Mouse (Mus musculus) neural tube, embryonic 15.5 days (tissue): ENCODE results near the gene Tfec. TPM values are rescaled to one million over a fixed set of nuclear protein-coding genes. Genes with fewer than 3 reads are reported as not detected.

Experiments
- ATAC-seq: fragments of 200-750 bp; cut with Nextera tagmentation; 2 replicates; pipeline ENCODE4 v1.8.0; 2017; ENCODE audit warnings: mild to moderate bottlenecking, moderate TSS enrichment, moderate library complexity; ENCODE audit not compliant: low FRiP score
- H3K27ac ChIP-seq: fragments of 300-500 bp; sonication (generic); replicated peaks from 2 replicates; pipeline ENCODE4 v1.5.1; 2015; ENCODE audit warnings: mild to moderate bottlenecking, inconsistent platforms
- H3K27me3 ChIP-seq: fragments of 300-500 bp; sonication (generic); replicated peaks from 2 replicates; pipeline ENCODE4 v1.6.1; 2015; ENCODE audit warnings: inconsistent platforms
- H3K36me3 ChIP-seq: fragments of 300-500 bp; sonication (generic); 2 replicates; pipeline ENCODE4 v1.6.1; 2015; ENCODE audit warnings: inconsistent platforms
- H3K4me1 ChIP-seq: fragments of 300-500 bp; sonication (generic); 2 replicates; pipeline ENCODE4 v1.6.1; 2015; ENCODE audit warnings: inconsistent platforms
- H3K4me2 ChIP-seq: fragments of 300-500 bp; sonication (generic); 2 replicates; pipeline ENCODE4 v1.6.1; 2015; ENCODE audit warnings: inconsistent platforms, mild to moderate bottlenecking, moderate library complexity
- H3K4me3 ChIP-seq: fragments of 300-500 bp; sonication (generic); replicated peaks from 2 replicates; pipeline ENCODE4 v1.5.1; 2015; ENCODE audit warnings: mild to moderate bottlenecking, inconsistent platforms
- H3K9ac ChIP-seq: fragments of 300-500 bp; sonication (generic); replicated peaks from 2 replicates; pipeline ENCODE4 v1.6.1; 2015; ENCODE audit warnings: mild to moderate bottlenecking, inconsistent platforms
- H3K9me3 ChIP-seq: fragments of 300-500 bp; sonication (generic); replicated peaks from 2 replicates; pipeline ENCODE4 v1.6.1; 2016; ENCODE audit warnings: inconsistent platforms
- WGBS: fragments of 180-500 bp; shearing (Covaris S2); methylation state at CpG from one replicate; pipeline ENCODE4 v1.1.7; 2015; ENCODE audit warnings: mixed read lengths; 5-methylcytosine and 5-hydroxymethylcytosine counted together
- polyA plus RNA-seq: library from polyadenylated mRNA; unstranded; fragments of >200 nt; fragmentation: Nextera tagmentation; extraction: Ambion mirVana; gene quantifications from 2 replicates; pipeline ENCODE4 v1.2.1, GENCODE M21; 2015

Tfec gene
- 0.56 and 1.5 TPM in 2 replicates for polyA plus RNA-seq

GRCm38 (mm10) chr6:16898251-16898862 is at the start of gene Tfec:
Gene Tfec, minus strand, starts transcription at chr6:16898441.
- no peak within 1 kb of the TSS for H3K27ac ChIP-seq
- no peaks in the 10 kb centered on the region for H3K9me3 ChIP-seq
- H3K4me2 ChIP-seq: no peak within 1 kb of the TSS
- no peak within 1 kb of the TSS for H3K9ac ChIP-seq
- no peak for ATAC-seq
- H3K4me3 ChIP-seq: no peak within 1 kb of the TSS
- H3K36me3 ChIP-seq: no peaks in the 10 kb centered on the region
- 89% methylated on average over 7 of the region's 7 CpGs for WGBS
- H3K27me3 ChIP-seq: no peaks in the 10 kb centered on the region
- H3K4me1 ChIP-seq: no peaks in the 10 kb centered on the region

- H3K4me3 ChIP-seq: no peak overlapping the region
- no peak for ATAC-seq
These were observed 49.6 kb upstream of the Tfec start for GRCm38 (mm10) chr6:16947837-16948236.

GRCm38 (mm10) chr6:16943513-16943912 is 45.3 kb upstream of the Tfec start:
- no peak overlapping the region for H3K4me3 ChIP-seq
- no peaks in the 10 kb centered on the region for H3K27me3 ChIP-seq
- H3K9ac ChIP-seq: no peak overlapping the region
- H3K36me3 ChIP-seq: no peaks in the 10 kb centered on the region
- H3K4me1 ChIP-seq: no peaks in the 10 kb centered on the region
- no peak overlapping the region for H3K4me2 ChIP-seq
- no peak overlapping the region for H3K27ac ChIP-seq
- ATAC-seq: no peak
- H3K9me3 ChIP-seq: no peaks in the 10 kb centered on the region
- 90% methylated on average over 3 of the region's 3 CpGs for WGBS

More at GRCm38 (mm10) chr6:16947837-16948236, 49.6 kb upstream of the Tfec start:
- no peak overlapping the region for H3K9ac ChIP-seq
- no peaks in the 10 kb centered on the region for H3K9me3 ChIP-seq
- 46% methylated on average over 3 of the region's 3 CpGs for WGBS
- no peak overlapping the region for H3K4me2 ChIP-seq
- H3K27me3 ChIP-seq: no peaks in the 10 kb centered on the region
- no peaks in the 10 kb centered on the region for H3K36me3 ChIP-seq
- no peaks in the 10 kb centered on the region for H3K4me1 ChIP-seq
- H3K27ac ChIP-seq: no peak overlapping the region

- whole genome bisulfite sequencing: 48% methylated on average over 4 of the region's 4 CpGs
- ATAC-seq: no peak
- no peaks in the 10 kb centered on the region for H3K9me3 ChIP-seq
These were observed 44.2 kb upstream of the Tfec start for GRCm38 (mm10) chr6:16942433-16942832.

GRCm38 (mm10) chr6:16931059-16931458 is 32.8 kb upstream of the Tfec start:
- H3K4me2 ChIP-seq: no peak overlapping the region
- no peak overlapping the region for H3K27ac ChIP-seq
- 82% methylated on average over 6 of the region's 6 CpGs for WGBS
- no peak for ATAC-seq
- no peaks in the 10 kb centered on the region for H3K4me1 ChIP-seq
- no peak overlapping the region for H3K4me3 ChIP-seq
- no peaks in the 10 kb centered on the region for H3K9me3 ChIP-seq
- no peak overlapping the region for H3K9ac ChIP-seq
- no peaks in the 10 kb centered on the region for H3K36me3 ChIP-seq
- no peaks in the 10 kb centered on the region for H3K27me3 ChIP-seq

More at GRCm38 (mm10) chr6:16942433-16942832, 44.2 kb upstream of the Tfec start:
- Histone ChIP-seq H3K9ac (no peak overlapping the region), H3K36me3 (no peaks in the 10 kb centered on the region), H3K27me3 (no peaks in the 10 kb centered on the region), H3K4me2 (no peak overlapping the region), H3K4me1 (no peaks in the 10 kb centered on the region), H3K4me3 (no peak overlapping the region), H3K27ac (no peak overlapping the region)

GRCm38 (mm10) chr6:16920111-16920656 is 21.9 kb upstream of the Tfec start:
- H3K4me3 ChIP-seq: no peak overlapping the region
- H3K9ac ChIP-seq: no peak overlapping the region
- H3K4me1 ChIP-seq: no peaks in the 10 kb centered on the region
- H3K4me2 ChIP-seq: no peak overlapping the region
- ATAC-seq: no peak
- H3K27me3 ChIP-seq: no peaks in the 10 kb centered on the region
- WGBS: 69% methylated on average over 2 of the region's 2 CpGs
- no peak overlapping the region for H3K27ac ChIP-seq
- H3K9me3 ChIP-seq: no peaks in the 10 kb centered on the region
- no peaks in the 10 kb centered on the region for H3K36me3 ChIP-seq

GRCm38 (mm10) chr6:16891819-16892218 is 6.4 kb downstream of the Tfec start:
- H3K9ac ChIP-seq: no peak overlapping the region
- ATAC-seq: no peak
- H3K27ac ChIP-seq: no peak overlapping the region
- H3K36me3 ChIP-seq: no peaks in the 10 kb centered on the region
- H3K9me3 ChIP-seq: no peaks in the 10 kb centered on the region
- WGBS: 77% methylated on average over 5 of the region's 5 CpGs
- H3K27me3 ChIP-seq: no peaks in the 10 kb centered on the region
- no peak overlapping the region for H3K4me3 ChIP-seq
- no peak overlapping the region for H3K4me2 ChIP-seq
- H3K4me1 ChIP-seq: no peaks in the 10 kb centered on the region

GRCm38 (mm10) chr6:16883537-16884307 is 14.5 kb downstream of the Tfec start:
- no peak for ATAC-seq
- Histone ChIP-seq H3K36me3 (no peaks in the 10 kb centered on the region), H3K4me2 (no peak overlapping the region), H3K27ac (no peak overlapping the region), H3K9me3 (no peaks in the 10 kb centered on the region), H3K4me1 (no peaks in the 10 kb centered on the region), H3K9ac (no peak overlapping the region), H3K4me3 (no peak overlapping the region), H3K27me3 (no peaks in the 10 kb centered on the region)
- WGBS: 85% methylated on average over 5 of the region's 5 CpGs

- ATAC-seq: no peak
- no peak overlapping the region for H3K27ac ChIP-seq
- no peaks in the 10 kb centered on the region for H3K36me3 ChIP-seq
- no peak overlapping the region for H3K4me3 ChIP-seq
- no peak overlapping the region for H3K9ac ChIP-seq
- no peaks in the 10 kb centered on the region for H3K27me3 ChIP-seq
- no peak overlapping the region for H3K4me2 ChIP-seq
- WGBS: 92% methylated on average over 2 of the region's 2 CpGs
- H3K4me1 ChIP-seq: no peaks in the 10 kb centered on the region
- H3K9me3 ChIP-seq: no peaks in the 10 kb centered on the region
These were observed 24.2 kb downstream of the Tfec start for GRCm38 (mm10) chr6:16874021-16874542.

GRCm38 (mm10) chr6:16870067-16870466 is 28.2 kb downstream of the Tfec start:
- Histone ChIP-seq H3K4me2 (no peak overlapping the region), H3K4me3 (no peak overlapping the region), H3K36me3 (no peaks in the 10 kb centered on the region), H3K27me3 (no peaks in the 10 kb centered on the region), H3K27ac (no peak overlapping the region), H3K4me1 (no peaks in the 10 kb centered on the region), H3K9ac (no peak overlapping the region), H3K9me3 (no peaks in the 10 kb centered on the region)
- ATAC-seq: no peak
- WGBS: 66% methylated on average over 2 of the region's 2 CpGs

- H3K9ac ChIP-seq: no peak overlapping the region
- no peaks in the 10 kb centered on the region for H3K4me1 ChIP-seq
- no peaks in the 10 kb centered on the region for H3K36me3 ChIP-seq
- no peak overlapping the region for H3K4me2 ChIP-seq
- WGBS: 83% methylated on average over 2 of the region's 2 CpGs
- no peak overlapping the region for H3K4me3 ChIP-seq
- no peak for ATAC-seq
- H3K27me3 ChIP-seq: no peaks in the 10 kb centered on the region
- H3K27ac ChIP-seq: no peak overlapping the region
- no peaks in the 10 kb centered on the region for H3K9me3 ChIP-seq
These were observed 29.9 kb downstream of the Tfec start for GRCm38 (mm10) chr6:16868314-16868713.
